In the genomic region with DNA sequence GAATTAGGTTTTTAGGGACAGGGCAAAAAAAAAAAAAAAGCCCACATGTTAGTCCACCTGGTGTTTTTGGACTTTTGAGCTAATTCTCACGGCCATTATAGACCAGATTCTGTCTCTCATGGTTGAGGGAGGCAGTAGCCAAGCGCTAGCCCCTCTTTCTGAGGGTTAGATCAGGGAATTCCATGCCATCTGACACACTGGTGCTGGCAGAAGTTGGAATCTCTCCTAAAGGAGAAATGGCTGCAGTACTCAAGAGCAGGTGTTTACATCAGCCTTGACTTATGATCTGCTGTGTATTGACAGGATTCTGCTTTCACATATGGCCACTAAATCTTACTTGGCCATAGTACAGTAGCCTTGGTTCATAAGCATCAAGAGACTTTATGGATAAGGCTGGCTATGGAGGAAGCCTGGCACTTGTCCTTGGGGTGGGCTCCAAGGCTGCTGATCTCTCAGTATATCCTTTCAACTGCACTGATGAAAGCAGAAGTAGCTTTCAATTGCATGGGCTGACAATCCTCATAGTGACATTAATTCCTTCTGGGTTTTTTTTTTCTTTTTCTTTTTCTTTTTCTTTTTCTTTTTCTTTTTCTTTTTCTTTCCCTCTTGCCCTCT, we compare ENCODE assay signal across 22 mouse cellular contexts. TPM values are rescaled to one million over a fixed set of nuclear protein-coding genes. Genes with fewer than 3 reads are reported as not detected.
"Had no signal": no experiment of that assay in that cellular context is flagged by ENCODE, and none has a peak within 500 bp of the region (broad histone marks: within the 10 kb centered on the region; RNA-seq: fewer than 3 reads in every experiment).

No protein-coding gene starts in this region.

- H3K4me1 ChIP-seq: kidney, embryonic 15.5 days; limb, embryonic 10.5 days; midbrain, embryonic 12.5 days; midbrain, embryonic 15.5 days; stomach, embryonic 15.5 days had no signal

- H3K4me3 ChIP-seq: kidney, embryonic 15.5 days; left cerebral cortex, adult 2 months; limb, embryonic 10.5 days; limb, embryonic 13.5 days; liver, embryonic 13.5 days; midbrain, embryonic 12.5 days; midbrain, embryonic 15.5 days; myocyte; neural tube, embryonic 13.5 days; stomach, embryonic 15.5 days had no signal

- DNase-seq: kidney, postnatal 10 days; kidney, postnatal 36 days; layer of hippocampus, postnatal 36 days; liver; liver, embryonic 13.5 days; lung, adult 2 months; lung, postnatal 14 days; lung, postnatal 4 days; retina, postnatal 1 day; right cerebral cortex, postnatal 25 days; spleen, adult 18-20 months; thymus, postnatal 25 days had no signal

- H3K27ac ChIP-seq: kidney, embryonic 15.5 days; left cerebral cortex, adult 2 months; limb, embryonic 10.5 days; limb, embryonic 13.5 days; liver, embryonic 13.5 days; midbrain, embryonic 12.5 days; midbrain, embryonic 15.5 days; neural tube, embryonic 13.5 days; stomach, embryonic 15.5 days had no signal

- H3K4me2 ChIP-seq: kidney, embryonic 15.5 days; limb, embryonic 13.5 days; liver, embryonic 13.5 days; midbrain, embryonic 12.5 days; midbrain, embryonic 15.5 days; neural tube, embryonic 13.5 days; stomach, embryonic 15.5 days had no signal

- H3K27me3 ChIP-seq: limb, embryonic 13.5 days; liver, embryonic 13.5 days; midbrain, embryonic 12.5 days; midbrain, embryonic 15.5 days; stomach, embryonic 15.5 days had no signal

- H3K9ac ChIP-seq: kidney, embryonic 15.5 days; limb, embryonic 13.5 days; liver, embryonic 13.5 days; midbrain, embryonic 12.5 days; midbrain, embryonic 15.5 days; neural tube, embryonic 13.5 days; stomach, embryonic 15.5 days had no signal

- H3K36me3 ChIP-seq: kidney, embryonic 15.5 days; limb, embryonic 10.5 days; limb, embryonic 13.5 days; liver, embryonic 13.5 days; midbrain, embryonic 12.5 days; midbrain, embryonic 15.5 days; neural tube, embryonic 13.5 days; stomach, embryonic 15.5 days had no signal

- H3K9me3 ChIP-seq: kidney, embryonic 15.5 days; limb, embryonic 10.5 days; limb, embryonic 13.5 days; liver, embryonic 13.5 days; midbrain, embryonic 12.5 days; midbrain, embryonic 15.5 days; neural tube, embryonic 13.5 days; stomach, embryonic 15.5 days had no signal

- ATAC-seq: midbrain, embryonic 15.5 days had no signal

RNA-seq across cellular contexts. Expression of a gene that starts 26.5 kb away (rescaled TPM):
- total RNA-seq: neutrophil, adult 5-6 weeks had no signal
